Mouse (Mus musculus) ovary, postnatal 14 days (tissue): ENCODE data around the gene Zbtb20.

Experiments used
- DNase-seq: peaks from one replicate; pipeline ENCODE4 v3.0.0; 2022; ENCODE audit warnings: low spot score

Gene Zbtb20

GRCm38 (mm10) chr16:43604399-43605013 is 728.8 kb downstream of the Zbtb20 start:
- no peak for DNase-seq

- DNase-seq: no peak
These were observed 731.4 kb downstream of the Zbtb20 start for GRCm38 (mm10) chr16:43607086-43607485.

DNA sequence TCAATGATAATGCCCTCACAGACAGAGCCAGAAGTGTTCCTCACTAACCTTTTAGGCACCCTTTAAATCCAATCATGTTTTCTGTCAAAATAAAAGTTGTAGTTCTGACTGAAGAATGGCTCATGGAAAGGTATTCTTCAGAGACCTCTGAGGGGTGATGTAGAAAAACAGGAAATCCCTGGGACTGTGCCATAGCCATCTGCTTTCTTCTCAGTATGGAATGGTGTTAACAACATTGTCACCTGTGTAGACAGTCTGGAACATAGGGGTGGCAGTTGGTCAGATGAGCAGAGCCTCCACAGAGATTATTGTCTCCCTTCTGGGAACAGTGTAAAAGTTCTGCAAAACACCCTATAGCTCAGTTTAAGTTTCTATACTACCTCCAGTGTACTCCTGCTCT is 732.4 kb downstream of the Zbtb20 start:
- DNase-seq: no peak

- no peak for DNase-seq
These were observed 734.7 kb downstream of the Zbtb20 start for GRCm38 (mm10) chr16:43610375-43610774.

GRCm38 (mm10) chr16:43616348-43616747 is 740.7 kb downstream of the Zbtb20 start:
- DNase-seq: no peak

DNA sequence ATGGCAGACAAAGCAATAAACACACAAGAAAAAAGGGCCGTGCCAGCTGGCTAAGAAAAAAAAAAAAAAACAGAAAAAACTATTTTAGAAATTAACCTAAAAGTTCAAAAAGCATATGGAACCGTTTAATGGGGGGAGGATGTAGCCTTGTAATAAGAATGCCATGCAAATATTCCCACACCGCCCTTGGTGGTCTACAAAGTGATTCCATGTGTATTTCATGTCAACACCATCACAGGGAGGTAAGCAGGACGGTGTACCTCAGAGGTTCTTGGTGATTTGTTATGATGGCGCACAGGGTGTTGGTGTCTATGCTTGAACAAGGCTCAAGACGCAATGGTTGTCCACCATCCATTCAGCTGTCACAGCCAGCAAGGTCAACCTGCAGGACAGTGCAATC is 741.7 kb downstream of the Zbtb20 start:
- DNase-seq: no peak

- DNase-seq: no peak
These were observed 742.6 kb downstream of the Zbtb20 start for GRCm38 (mm10) chr16:43618286-43618685.

DNA sequence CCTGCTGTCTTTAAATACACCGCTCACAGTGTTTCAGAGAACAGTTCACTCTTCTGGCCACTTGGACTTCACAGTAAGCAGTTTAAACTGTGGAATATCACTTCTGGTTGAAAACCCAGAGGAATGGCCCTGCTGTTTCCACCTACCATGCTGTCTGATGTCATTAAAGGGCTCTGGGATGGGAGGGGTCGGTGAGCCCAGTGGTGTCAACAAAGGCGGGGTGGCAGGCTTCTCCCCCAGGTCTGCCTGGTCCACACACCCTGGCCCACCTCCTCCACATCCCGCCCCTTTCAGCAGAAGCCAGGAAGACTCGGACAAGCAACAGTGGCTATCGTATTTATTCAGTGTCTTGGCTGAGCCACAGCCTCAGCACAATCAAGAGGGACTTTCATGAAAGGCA is 743.6 kb downstream of the Zbtb20 start:
- DNase-seq: no peak

DNA sequence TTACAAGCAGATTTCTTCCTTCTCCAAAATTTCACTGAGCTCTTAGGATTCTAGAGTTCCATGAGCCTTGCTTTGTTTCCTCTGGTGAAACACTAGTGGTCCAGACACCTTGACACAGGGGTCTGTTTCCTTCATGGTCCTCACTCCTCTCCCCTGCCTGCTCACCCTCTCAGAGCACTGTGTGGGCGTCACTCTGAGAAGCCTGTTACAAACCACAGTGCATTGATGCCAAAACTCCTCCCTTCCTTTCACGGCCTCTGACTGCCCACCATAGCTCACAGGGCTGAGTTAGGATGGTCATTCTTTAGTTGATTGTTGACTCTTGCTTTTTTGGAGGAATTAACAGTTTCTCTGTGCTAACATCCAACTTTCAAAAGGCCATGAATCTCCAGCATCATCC is 744.7 kb downstream of the Zbtb20 start:
- DNase-seq: no peak

DNA sequence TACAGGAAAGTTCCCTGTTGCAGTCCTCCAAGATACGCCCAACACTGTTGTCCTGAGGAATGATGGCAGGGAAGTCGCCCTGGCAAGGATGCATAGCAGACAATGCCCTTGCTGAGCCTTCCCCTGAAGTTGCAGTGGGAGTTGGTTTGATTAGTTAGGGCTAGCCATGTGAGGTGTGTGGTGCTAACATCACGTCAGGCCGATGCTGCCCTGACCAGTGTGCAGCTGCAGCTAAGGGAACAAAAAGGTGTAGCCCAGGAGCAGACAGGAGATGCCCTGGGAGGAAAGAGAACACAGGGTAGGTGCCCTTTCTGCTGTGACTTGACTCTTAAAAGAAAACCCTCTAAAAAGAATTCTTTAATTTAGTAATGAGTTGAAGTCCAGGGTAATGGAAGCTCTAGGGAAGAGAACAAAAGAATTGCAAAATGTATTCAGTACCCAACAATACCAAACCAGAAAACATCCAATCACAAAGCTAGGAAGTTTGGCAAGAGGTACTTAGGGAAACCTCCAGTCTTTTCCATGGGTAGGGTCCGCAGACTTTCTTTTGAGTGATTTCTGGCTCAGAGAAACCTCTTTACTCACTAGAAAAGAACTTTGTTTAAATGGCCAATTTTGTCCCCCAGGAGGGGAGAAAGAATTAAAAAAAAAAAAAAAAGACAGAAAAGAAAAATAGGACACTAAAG is 747.8 kb downstream of the Zbtb20 start:
- DNase-seq: no peak

DNA sequence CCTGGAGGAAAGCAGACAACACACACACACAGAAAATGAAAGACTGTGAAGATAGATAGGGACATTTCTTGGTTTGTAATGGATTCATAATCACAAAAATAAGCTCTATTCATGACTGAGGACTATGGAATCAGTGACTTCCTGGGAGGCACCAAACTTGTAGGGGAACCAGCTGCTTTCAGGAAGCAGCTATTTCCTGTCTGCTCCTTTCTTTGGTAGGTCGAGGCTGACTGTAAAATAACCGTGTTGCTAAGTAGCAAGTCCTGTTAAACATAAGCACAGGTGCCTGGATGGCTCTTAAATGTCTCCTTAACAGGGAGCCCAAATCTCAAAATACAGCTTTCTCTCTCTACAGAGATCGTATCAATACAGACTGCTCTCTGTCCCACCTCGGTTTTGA is 749.2 kb downstream of the Zbtb20 start:
- DNase-seq: no peak

DNA sequence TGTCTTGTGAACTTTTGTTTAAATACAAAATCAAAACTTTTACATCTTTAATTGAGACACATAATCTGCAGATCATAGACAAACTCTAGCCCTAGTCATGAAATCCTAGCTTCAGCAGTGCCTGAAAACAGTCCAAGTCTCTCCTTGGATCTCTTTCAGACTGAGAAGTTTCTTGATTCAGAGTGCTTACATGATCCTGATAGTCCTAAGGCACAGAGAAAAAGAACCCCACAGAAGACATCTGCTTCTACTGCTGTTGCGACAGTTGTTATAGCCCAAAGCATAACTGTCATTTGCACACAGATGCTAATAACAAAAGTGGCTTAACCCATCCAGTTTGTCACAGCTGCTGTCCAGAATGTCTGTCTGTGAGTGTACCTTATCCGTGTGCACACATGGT is 749.6 kb downstream of the Zbtb20 start:
- DNase-seq: no peak

GRCm38 (mm10) chr16:43625956-43626355 is 750.3 kb downstream of the Zbtb20 start:
- no peak for DNase-seq

- no peak for DNase-seq
These were observed 753.0 kb downstream of the Zbtb20 start for GRCm38 (mm10) chr16:43628662-43629061.

- DNase-seq: no peak
These were observed 756.1 kb downstream of the Zbtb20 start for GRCm38 (mm10) chr16:43631758-43632157.

GRCm38 (mm10) chr16:43634037-43634436 is 758.4 kb downstream of the Zbtb20 start:
- DNase-seq: no peak

DNA sequence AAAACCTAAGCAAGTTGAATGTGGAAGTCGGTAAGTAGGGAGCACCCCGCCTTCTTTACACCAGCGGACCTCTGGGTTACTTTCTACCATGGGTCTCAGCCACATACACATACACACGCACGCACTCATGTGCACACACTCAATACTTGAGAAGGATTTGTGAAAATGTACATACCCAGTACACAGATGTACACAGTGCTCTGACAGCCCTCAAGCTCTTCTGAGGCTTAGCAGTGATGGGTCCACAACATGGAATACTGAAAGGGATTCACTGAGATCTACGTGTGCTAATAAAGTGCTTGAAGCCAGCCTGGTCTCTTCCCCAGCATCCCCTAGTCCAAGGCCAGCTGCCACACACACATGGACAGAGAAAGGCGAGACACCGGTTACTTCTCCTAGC is 761.6 kb downstream of the Zbtb20 start:
- DNase-seq: no peak

GRCm38 (mm10) chr16:43638406-43639049 is 762.8 kb downstream of the Zbtb20 start:
- DNase-seq: no peak

GRCm38 (mm10) chr16:43641230-43641629 is 765.5 kb downstream of the Zbtb20 start:
- DNase-seq: no peak

DNA sequence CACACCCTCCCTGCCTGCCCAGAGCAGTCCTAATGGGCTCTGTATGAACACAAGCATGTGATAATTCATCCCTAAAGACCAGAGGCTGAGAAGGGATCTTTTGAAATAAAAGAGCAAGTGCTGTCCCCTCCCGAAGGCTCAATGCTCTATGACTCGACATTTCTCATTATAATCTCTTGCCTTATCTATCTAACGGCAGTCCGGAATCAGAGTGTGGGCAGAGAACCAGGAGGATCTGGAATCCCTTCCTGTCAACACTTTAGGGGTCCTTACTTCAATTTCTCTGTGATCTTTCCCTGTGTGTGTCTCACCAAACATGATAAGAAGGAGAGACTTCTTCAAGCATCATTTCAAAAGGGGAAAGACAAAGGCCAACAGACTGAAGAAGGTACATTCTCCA is 770.2 kb downstream of the Zbtb20 start:
- DNase-seq: no peak

DNA sequence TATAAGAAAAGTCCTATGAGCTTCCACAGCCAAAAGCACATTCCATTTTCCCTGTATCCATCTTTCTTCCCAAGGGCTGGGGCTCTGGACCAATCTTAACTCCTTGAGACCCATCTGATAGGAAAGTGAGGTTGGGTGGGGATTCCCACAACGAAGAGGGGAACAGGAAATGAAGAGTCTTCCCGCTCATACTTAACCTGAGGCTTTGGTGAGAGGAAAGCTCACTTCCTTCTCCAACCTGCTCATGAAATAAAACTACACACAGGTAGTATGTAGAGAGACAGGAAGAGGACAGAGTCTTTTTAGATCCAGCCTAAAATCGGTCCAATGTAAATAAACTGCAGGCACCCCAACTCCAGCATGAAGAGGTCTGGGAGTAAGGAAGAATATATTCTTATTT is 771.3 kb downstream of the Zbtb20 start:
- no peak for DNase-seq

DNA sequence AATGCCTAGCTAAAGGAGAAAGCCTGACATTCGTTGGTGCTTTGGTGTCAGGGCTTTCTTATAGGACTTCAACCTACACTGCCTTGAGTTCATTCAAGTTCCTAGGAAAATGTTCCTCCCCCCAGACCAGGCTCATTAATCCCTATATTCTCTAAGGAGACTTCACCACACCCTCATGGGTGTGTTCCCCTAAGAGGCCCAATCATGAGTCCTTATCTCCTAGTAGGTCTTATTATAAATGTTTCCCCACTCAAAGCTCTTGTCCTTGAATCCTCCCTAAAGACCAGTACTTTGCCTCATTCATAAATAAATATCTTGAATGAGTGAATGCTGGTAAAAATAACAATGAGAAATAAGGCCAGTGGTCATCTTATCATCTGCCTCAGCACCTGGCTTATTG is 772.0 kb downstream of the Zbtb20 start:
- DNase-seq: no peak

- DNase-seq: no peak
These were observed 774.8 kb downstream of the Zbtb20 start for GRCm38 (mm10) chr16:43650355-43651080.
